Mouse (Mus musculus) heart, embryonic 12.5 days (tissue): ENCODE results near the gene Arfgap2. TPM values are rescaled to one million over a fixed set of nuclear protein-coding genes. Genes with fewer than 3 reads are reported as not detected.
A peak's percentile ranks its signal among the peaks of the same experiment; 100 is the strongest.

ENCODE experiments used
- ATAC-seq: fragments of 200-750 bp; cut with Nextera tagmentation; 2 replicates; pipeline ENCODE4 v1.8.0; 2017; ENCODE audit warnings: moderate TSS enrichment, moderate library complexity; ENCODE audit not compliant: insufficient number of reproducible peaks, low FRiP score
- H3K27ac ChIP-seq: fragments of 300-500 bp; sonication (generic); 2 replicates; pipeline ENCODE4 v1.5.1; 2016; ENCODE audit warnings: mild to moderate bottlenecking, moderate library complexity; ENCODE audit not compliant: poor library complexity, severe bottlenecking
- H3K27me3 ChIP-seq: fragments of 300-500 bp; sonication (generic); replicated peaks from 2 replicates; pipeline ENCODE4 v1.6.1; 2016; ENCODE audit warnings: mild to moderate bottlenecking, moderate library complexity
- H3K36me3 ChIP-seq: fragments of 300-500 bp; sonication (generic); 2 replicates; pipeline ENCODE4 v1.6.1; 2016; ENCODE audit warnings: mild to moderate bottlenecking, moderate library complexity
- H3K4me1 ChIP-seq: fragments of 300-500 bp; sonication (generic); replicated peaks from 2 replicates; pipeline ENCODE4 v1.6.1; 2016; ENCODE audit warnings: mild to moderate bottlenecking
- H3K4me2 ChIP-seq: fragments of 300-500 bp; sonication (generic); 2 replicates; pipeline ENCODE4 v1.6.1; 2016; ENCODE audit warnings: mild to moderate bottlenecking, moderate library complexity
- H3K4me3 ChIP-seq: fragments of 300-500 bp; sonication (generic); 2 replicates; pipeline ENCODE4 v1.5.1; 2016; ENCODE audit warnings: mild to moderate bottlenecking
- H3K9ac ChIP-seq: fragments of 300-500 bp; sonication (generic); 2 replicates; pipeline ENCODE4 v1.6.1; 2016; ENCODE audit warnings: mild to moderate bottlenecking, moderate library complexity
- H3K9me3 ChIP-seq: fragments of 300-500 bp; sonication (generic); replicated peaks from 2 replicates; pipeline ENCODE4 v1.6.1; 2016; ENCODE audit warnings: mild to moderate bottlenecking, moderate library complexity
- WGBS: fragments of 180-500 bp; shearing (Covaris S2); methylation state at CpG from one replicate; pipeline ENCODE4 v1.1.7; 2016; 5-methylcytosine and 5-hydroxymethylcytosine counted together
- polyA plus RNA-seq: library from polyadenylated mRNA; unstranded; fragments of >200 nt; fragmentation: Nextera tagmentation; extraction: Ambion mirVana; gene quantifications from 2 replicates; pipeline ENCODE4 v1.2.1, GENCODE M21; 2016

The Arfgap2 gene
- polyA plus RNA-seq, 1 experiment from 2014 or later, result 74.2 TPM

- 33% methylated on average over 6 of the region's 6 CpGs for WGBS
- no peak overlapping the region for H3K9ac ChIP-seq
- no peak overlapping the region for H3K4me3 ChIP-seq
- H3K27ac ChIP-seq, result no peak overlapping the region
- H3K4me2 ChIP-seq, result no peak overlapping the region
- no peaks in the 10 kb centered on the region for H3K36me3 ChIP-seq
- no peak for ATAC-seq
- H3K27me3 ChIP-seq, result no peaks in the 10 kb centered on the region
- H3K9me3 ChIP-seq, result no peaks in the 10 kb centered on the region
- H3K4me1 ChIP-seq, result peaks cover 32% of the 10 kb centered on the region
These were observed 22.8 kb downstream of the Arfgap2 start for GRCm38 (mm10) chr2:91287563-91287962.

- no peaks in the 10 kb centered on the region for H3K36me3 ChIP-seq
- H3K9me3 ChIP-seq, result no peaks in the 10 kb centered on the region
- H3K27me3 ChIP-seq, result no peaks in the 10 kb centered on the region
- no peak overlapping the region for H3K9ac ChIP-seq
- WGBS, result 69% methylated on average over 12 of the region's 12 CpGs
- no peak overlapping the region for H3K4me2 ChIP-seq
- no peak for ATAC-seq
- H3K4me3 ChIP-seq, result no peak overlapping the region
- H3K27ac ChIP-seq, result no peak overlapping the region
- H3K4me1 ChIP-seq, result peaks cover 22% of the 10 kb centered on the region
These were observed 26.6 kb downstream of the Arfgap2 start for GRCm38 (mm10) chr2:91291197-91292007.

GRCm38 (mm10) chr2:91294226-91294625, 29.5 kb downstream of the Arfgap2 start:
- no peaks in the 10 kb centered on the region for H3K27me3 ChIP-seq
- H3K4me1 ChIP-seq, result peaks cover 21% of the 10 kb centered on the region
- no peaks in the 10 kb centered on the region for H3K9me3 ChIP-seq
- no peak for ATAC-seq
- 84% methylated on average over 3 of the region's 3 CpGs for WGBS
- no peak overlapping the region for H3K4me2 ChIP-seq
- no peak overlapping the region for H3K4me3 ChIP-seq
- no peaks in the 10 kb centered on the region for H3K36me3 ChIP-seq
- H3K9ac ChIP-seq, result no peak overlapping the region
- H3K27ac ChIP-seq, result no peak overlapping the region

GRCm38 (mm10) chr2:91295895-91296294, 31.1 kb downstream of the Arfgap2 start:
- Histone ChIP-seq H3K9me3 (no peaks in the 10 kb centered on the region), H3K4me3 (no peak overlapping the region), H3K36me3 (no peaks in the 10 kb centered on the region), H3K9ac (no peak overlapping the region), H3K27ac (no peak overlapping the region), H3K27me3 (no peaks in the 10 kb centered on the region), H3K4me1 (peaks cover 26% of the 10 kb centered on the region), H3K4me2 (no peak overlapping the region)
- ATAC-seq, result no peak
- 83% methylated on average over 5 of the region's 5 CpGs for WGBS

GRCm38 (mm10) chr2:91299156-91299555, 34.4 kb downstream of the Arfgap2 start:
- peak overlapping the region; percentile 31 for H3K27ac ChIP-seq
- H3K4me1 ChIP-seq, result peaks cover 26% of the 10 kb centered on the region
- no peaks in the 10 kb centered on the region for H3K36me3 ChIP-seq
- no peak overlapping the region for H3K4me2 ChIP-seq
- 33% methylated on average over 3 of the region's 3 CpGs for WGBS
- H3K9ac ChIP-seq, result no peak overlapping the region
- H3K4me3 ChIP-seq, result no peak overlapping the region
- ATAC-seq, result peak; percentile 61
- H3K9me3 ChIP-seq, result no peaks in the 10 kb centered on the region
- no peaks in the 10 kb centered on the region for H3K27me3 ChIP-seq

GRCm38 (mm10) chr2:91300784-91301183, 36.0 kb downstream of the Arfgap2 start:
- no peak for ATAC-seq
- Histone ChIP-seq H3K4me3 (no peak overlapping the region), H3K9ac (no peak overlapping the region), H3K27ac (no peak overlapping the region), H3K4me2 (no peak overlapping the region), H3K27me3 (no peaks in the 10 kb centered on the region), H3K4me1 (peaks cover 19% of the 10 kb centered on the region), H3K36me3 (no peaks in the 10 kb centered on the region), H3K9me3 (no peaks in the 10 kb centered on the region)
- 93% methylated on average over 2 of the region's 2 CpGs for WGBS

- no peak overlapping the region for H3K4me2 ChIP-seq
- no peak overlapping the region for H3K4me3 ChIP-seq
- H3K27ac ChIP-seq, result no peak overlapping the region
- no peaks in the 10 kb centered on the region for H3K9me3 ChIP-seq
- no peaks in the 10 kb centered on the region for H3K36me3 ChIP-seq
- H3K9ac ChIP-seq, result no peak overlapping the region
- peaks cover 19% of the 10 kb centered on the region for H3K4me1 ChIP-seq
- no peaks in the 10 kb centered on the region for H3K27me3 ChIP-seq
- 64% methylated on average over 2 of the region's 2 CpGs for WGBS
- ATAC-seq, result no peak
These were observed 37.1 kb downstream of the Arfgap2 start for GRCm38 (mm10) chr2:91301836-91302235.

GRCm38 (mm10) chr2:91302845-91303244, 38.1 kb downstream of the Arfgap2 start:
- ATAC-seq, result no peak
- H3K36me3 ChIP-seq, result no peaks in the 10 kb centered on the region
- H3K4me3 ChIP-seq, result no peak overlapping the region
- 50% methylated on average over 3 of the region's 3 CpGs for WGBS
- H3K27me3 ChIP-seq, result no peaks in the 10 kb centered on the region
- no peaks in the 10 kb centered on the region for H3K9me3 ChIP-seq
- peaks cover 21% of the 10 kb centered on the region for H3K4me1 ChIP-seq
- H3K9ac ChIP-seq, result no peak overlapping the region
- no peak overlapping the region for H3K4me2 ChIP-seq
- no peak overlapping the region for H3K27ac ChIP-seq

- peaks cover 19% of the 10 kb centered on the region for H3K4me1 ChIP-seq
- no peak for ATAC-seq
- H3K4me3 ChIP-seq, result no peak overlapping the region
- 90% methylated on average over 9 of the region's 9 CpGs for WGBS
- H3K9ac ChIP-seq, result no peak overlapping the region
- no peak overlapping the region for H3K4me2 ChIP-seq
- H3K27ac ChIP-seq, result no peak overlapping the region
- H3K36me3 ChIP-seq, result no peaks in the 10 kb centered on the region
- no peaks in the 10 kb centered on the region for H3K9me3 ChIP-seq
- H3K27me3 ChIP-seq, result no peaks in the 10 kb centered on the region
These were observed 41.2 kb downstream of the Arfgap2 start for GRCm38 (mm10) chr2:91305926-91306325.

GRCm38 (mm10) chr2:91306589-91306988, 41.8 kb downstream of the Arfgap2 start:
- H3K9me3 ChIP-seq, result no peaks in the 10 kb centered on the region
- no peak overlapping the region for H3K4me2 ChIP-seq
- no peak overlapping the region for H3K27ac ChIP-seq
- H3K4me1 ChIP-seq, result peaks cover 19% of the 10 kb centered on the region
- H3K36me3 ChIP-seq, result no peaks in the 10 kb centered on the region
- H3K4me3 ChIP-seq, result no peak overlapping the region
- no peaks in the 10 kb centered on the region for H3K27me3 ChIP-seq
- H3K9ac ChIP-seq, result no peak overlapping the region
- no peak for ATAC-seq

- H3K4me3 ChIP-seq, result no peak overlapping the region
- H3K4me1 ChIP-seq, result peaks cover 13% of the 10 kb centered on the region
- H3K9ac ChIP-seq, result no peak overlapping the region
- H3K36me3 ChIP-seq, result no peaks in the 10 kb centered on the region
- H3K4me2 ChIP-seq, result no peak overlapping the region
- H3K27ac ChIP-seq, result no peak overlapping the region
- ATAC-seq, result no peak
- WGBS, result 39% methylated on average over 5 of the region's 5 CpGs
- H3K27me3 ChIP-seq, result no peaks in the 10 kb centered on the region
- no peaks in the 10 kb centered on the region for H3K9me3 ChIP-seq
These were observed 43.9 kb downstream of the Arfgap2 start for GRCm38 (mm10) chr2:91308680-91309079.

GRCm38 (mm10) chr2:91309546-91309945, 44.8 kb downstream of the Arfgap2 start:
- ATAC-seq, result no peak
- no peak overlapping the region for H3K9ac ChIP-seq
- 78% methylated on average over 3 of the region's 3 CpGs for WGBS

More at GRCm38 (mm10) chr2:91309546-91309945, 44.8 kb downstream of the Arfgap2 start:
- H3K4me1 ChIP-seq, result peaks cover 13% of the 10 kb centered on the region
- H3K36me3 ChIP-seq, result no peaks in the 10 kb centered on the region
- H3K27me3 ChIP-seq, result no peaks in the 10 kb centered on the region
- no peak overlapping the region for H3K4me3 ChIP-seq
- no peak overlapping the region for H3K4me2 ChIP-seq
- H3K9me3 ChIP-seq, result no peaks in the 10 kb centered on the region
- H3K27ac ChIP-seq, result no peak overlapping the region
